In the genomic region with DNA sequence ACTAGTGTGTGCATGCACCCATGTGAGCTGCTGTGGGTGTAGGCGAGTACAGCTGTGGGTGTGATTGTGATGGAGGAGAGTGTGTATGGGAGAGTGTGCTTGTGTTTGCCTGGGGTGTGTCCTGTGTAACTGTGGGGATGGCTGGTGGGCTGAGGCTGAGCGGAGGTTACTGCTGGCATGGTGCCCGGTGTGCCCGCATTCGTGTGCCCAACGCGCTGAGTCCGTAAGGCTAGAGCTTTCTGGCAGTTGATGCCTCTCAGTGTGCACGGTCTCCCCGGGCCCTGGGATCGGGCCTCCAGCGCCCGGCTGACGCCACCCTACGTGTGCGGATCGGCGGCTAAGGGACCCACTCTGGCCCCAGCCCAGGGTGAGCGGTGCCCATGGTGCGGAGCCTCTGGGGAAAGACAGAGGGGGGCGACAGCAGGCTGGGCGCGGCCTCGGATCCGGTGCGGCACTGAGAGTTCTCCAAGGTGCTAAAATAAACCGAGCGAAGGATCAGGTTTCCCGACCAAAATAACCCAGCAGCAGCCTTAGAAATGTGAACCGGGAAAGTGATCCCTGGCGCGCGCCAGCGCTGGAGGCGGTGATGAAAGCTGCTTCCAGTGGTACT, we compare ENCODE assay signal across 8 mouse cellular contexts. TPM values are rescaled to one million over a fixed set of nuclear protein-coding genes. Genes with fewer than 3 reads are reported as not detected.
DNase-seq lines count a peak whose midpoint lies in the region; ATAC-seq and TF ChIP-seq lines count a peak whose summit lies in the region.

No protein-coding gene starts in this region.

- no peak for ATAC-seq in hindbrain, embryonic 16.5 days
- 0 out of 2 replicates have a peak, but pooled peaks have one; percentile 12 for ATAC-seq in megakaryocyte-erythroid progenitor cell, adult 5-6 weeks (replicated peaks; ENCODE audit: low FRiP score, low TSS enrichment, poor library complexity, severe bottlenecking)
- 0 out of 2 replicates have a peak, but pooled peaks have one; percentile 28 for ATAC-seq in stomach, postnatal 0 days (ENCODE audit: low FRiP score, low TSS enrichment)

- DNase-seq in kidney, postnatal 10 days, result peak; percentile 38
- no peak for DNase-seq in kidney, adult 2 months
- peak; percentile 50 for DNase-seq in ZHBTc4 (ENCODE audit: low read depth, low spot score)
- peak; percentile 68 for DNase-seq in forelimb bud, embryonic 11.5 days (ENCODE audit: low read depth, low spot score)
- DNase-seq in stomach, postnatal 0 days (ENCODE audit: low spot score), result peak; percentile 25
- no peak for DNase-seq in adrenal gland, adult (ENCODE audit: inconsistent age in 2 of 2, low spot score in 1 of 2)

- 5% methylated on average over 35 of the region's 35 CpGs for WGBS in kidney, adult 2 months
- 8% methylated on average over 29 of the region's 35 CpGs for WGBS in hindbrain, embryonic 16.5 days
- whole genome bisulfite sequencing in stomach, postnatal 0 days, result 6% methylated on average over 35 of the region's 35 CpGs

- no peak for TF ChIP-seq POLR2A in kidney, adult 2 months (IDR thresholded peaks at IDR 0.05; ENCODE audit: low read depth, low read length)

- no peaks in the 10 kb centered on the region for H3K9me3 ChIP-seq in hindbrain, embryonic 16.5 days (ENCODE audit: control insufficient read depth, low read length)
- H3K9me3 ChIP-seq in stomach, postnatal 0 days (ENCODE audit: control insufficient read depth, low read length), result no peaks in the 10 kb centered on the region

- no peak overlapping the region for H3K27ac ChIP-seq in kidney, adult 2 months (ENCODE audit: insufficient read depth, low read depth, low read length)
- H3K27ac ChIP-seq in hindbrain, embryonic 16.5 days (ENCODE audit: low read depth, low read length), result no peak overlapping the region
- H3K27ac ChIP-seq in stomach, postnatal 0 days (replicated peaks), result no peak overlapping the region

- H3K9ac ChIP-seq in hindbrain, embryonic 16.5 days (ENCODE audit: low read depth, low read length), result peak overlapping the region; percentile 58
- H3K9ac ChIP-seq in stomach, postnatal 0 days (ENCODE audit: low read length), result no peak overlapping the region

- no peak overlapping the region for H3K4me3 ChIP-seq in kidney, adult 2 months (ENCODE audit: insufficient read depth, low read depth, low read length)
- H3K4me3 ChIP-seq in hindbrain, embryonic 16.5 days (ENCODE audit: low read length), result peak overlapping the region; percentile 31
- H3K4me3 ChIP-seq in stomach, postnatal 0 days (ENCODE audit: low read depth, low read length), result peak overlapping the region; percentile 8; the same call in 1 of the 2 replicates

- no peaks in the 10 kb centered on the region for H3K36me3 ChIP-seq in kidney, adult 2 months (ENCODE audit: control insufficient read depth, insufficient read depth, low read length)
- H3K36me3 ChIP-seq in hindbrain, embryonic 16.5 days (ENCODE audit: control insufficient read depth, insufficient read depth, low read length), result no peaks in the 10 kb centered on the region
- no peaks in the 10 kb centered on the region for H3K36me3 ChIP-seq in stomach, postnatal 0 days (ENCODE audit: control insufficient read depth, insufficient read depth, low read length)

- no peaks in the 10 kb centered on the region for H3K27me3 ChIP-seq in kidney, adult 2 months (replicated peaks; ENCODE audit: control insufficient read depth, insufficient read depth, low read length)
- peaks cover 11% of the 10 kb centered on the region for H3K27me3 ChIP-seq in hindbrain, embryonic 16.5 days (replicated peaks; ENCODE audit: control insufficient read depth, insufficient read depth, low read length)
- peaks cover 3% of the 10 kb centered on the region; the same call in 1 of the 2 replicates for H3K27me3 ChIP-seq in stomach, postnatal 0 days (ENCODE audit: control insufficient read depth, insufficient read depth, low read length)

- no peak for TF ChIP-seq EP300 in stomach, postnatal 0 days (optimal IDR thresholded peaks at IDR 0.05)

- H3K4me1 ChIP-seq in kidney, adult 2 months (ENCODE audit: control insufficient read depth, insufficient read depth, low read length), result no peaks in the 10 kb centered on the region
- H3K4me1 ChIP-seq in hindbrain, embryonic 16.5 days (ENCODE audit: control insufficient read depth, insufficient read depth, low read depth, low read length), result peaks cover 16% of the 10 kb centered on the region
- peaks cover 2% of the 10 kb centered on the region; the same call in 1 of the 2 replicates for H3K4me1 ChIP-seq in stomach, postnatal 0 days (replicated peaks; ENCODE audit: control insufficient read depth, insufficient read depth)

- peak overlapping the region; percentile 62 for H3K4me2 ChIP-seq in hindbrain, embryonic 16.5 days (ENCODE audit: low read length)
- peak overlapping the region; percentile 41; the same call in 1 of the 2 replicates for H3K4me2 ChIP-seq in stomach, postnatal 0 days (replicated peaks; ENCODE audit: low read depth)

- no peak for TF ChIP-seq CTCF in kidney, adult 2 months (conservative IDR thresholded peaks at IDR 0.05; ENCODE audit: insufficient read depth, insufficient read length, low read depth, low read length)
- no peak for TF ChIP-seq CTCF in stomach, postnatal 0 days (IDR thresholded peaks at IDR 0.05; ENCODE audit: low read depth)

RNA-seq across cellular contexts. Expression of gene Fam78a, which starts 3.8 kb away (rescaled TPM):
- 2.6 and 4.9 TPM in 2 replicates for polyA plus RNA-seq in kidney, adult 2 months (2012; rRNA removed)
- polyA plus RNA-seq in hindbrain, embryonic 16.5 days (2015; fragmentation: Nextera tagmentation; extraction: Ambion mirVana), result 0.50 and 0.69 TPM in 2 replicates
- total RNA-seq in megakaryocyte-erythroid progenitor cell, adult 5-6 weeks (2014; fragmentation: Nextera tagmentation), result 24.9 and 30.2 TPM in 2 replicates
- total RNA-seq in megakaryocyte-erythroid progenitor cell, adult 5-6 weeks (2017), result 17.4 and 23.4 TPM in 2 replicates
- 0.46 and 0.67 TPM in 2 replicates for polyA plus RNA-seq in stomach, postnatal 0 days (2015; fragmentation: Nextera tagmentation; extraction: Ambion mirVana)

RNA-seq across cellular contexts. Expression of gene Plpp7, which starts 6.9 kb away (rescaled TPM):
- polyA plus RNA-seq in kidney, adult 2 months (2012; rRNA removed), result 5.7 and 6.0 TPM in 2 replicates
- polyA plus RNA-seq in hindbrain, embryonic 16.5 days (2015; fragmentation: Nextera tagmentation; extraction: Ambion mirVana), result 31.1 and 33.2 TPM in 2 replicates
- 1.4 and 2.5 TPM in 2 replicates for total RNA-seq in megakaryocyte-erythroid progenitor cell, adult 5-6 weeks (2014; fragmentation: Nextera tagmentation)
- 0.65 TPM in 1 of 2 replicates, not detected in the other for total RNA-seq in megakaryocyte-erythroid progenitor cell, adult 5-6 weeks (2017)
- polyA plus RNA-seq in stomach, postnatal 0 days (2015; fragmentation: Nextera tagmentation; extraction: Ambion mirVana), result 2.6 and 2.8 TPM in 2 replicates

Comparison
In these comparisons a context has a peak if more than half of its experiments do, and no peak if none do; other contexts are left out.
1. DNase-seq: peak in kidney, postnatal 10 days (single experiment), ZHBTc4 (single experiment), forelimb bud, embryonic 11.5 days (single experiment) and stomach, postnatal 0 days (single experiment); none in kidney, adult 2 months (single experiment) and adrenal gland, adult (0 of 2).